Comparison of ENCODE assay signal across 15 mouse cellular contexts in genomic region chr2:73538590-73538989, GRCm38 (mm10). TPM values are rescaled to one million over a fixed set of nuclear protein-coding genes. Genes with fewer than 3 reads are reported as not detected.
"Had no signal": no experiment of that assay in that cellular context is flagged by ENCODE, and none has a peak within 500 bp of the region (broad histone marks: within the 10 kb centered on the region; RNA-seq: fewer than 3 reads in every experiment).

No protein-coding gene starts in this region.

- H3K9ac ChIP-seq: limb, embryonic 13.5 days; liver, embryonic 14.5 days; lung, embryonic 14.5 days; midbrain, embryonic 13.5 days had no signal

- H3K9me3 ChIP-seq: limb, embryonic 13.5 days; midbrain, embryonic 13.5 days had no signal

- H3K27ac ChIP-seq: limb, embryonic 13.5 days; liver, embryonic 14.5 days; midbrain, embryonic 13.5 days had no signal

- ATAC-seq: intestine, embryonic 16.5 days; midbrain, embryonic 13.5 days had no signal

- DNase-seq: kidney, adult 8-10 months; kidney, postnatal 25 days; layer of hippocampus, adult 9-11 months; layer of hippocampus, postnatal 36 days; lung, embryonic 14.5 days; right cerebral cortex, postnatal 14 days; thymus, adult 2 months; thymus, postnatal 25 days had no signal

- H3K36me3 ChIP-seq: limb, embryonic 13.5 days; midbrain, embryonic 13.5 days had no signal

- H3K27me3 ChIP-seq: limb, embryonic 13.5 days; midbrain, embryonic 13.5 days had no signal

- H3K4me2 ChIP-seq: limb, embryonic 13.5 days; lung, embryonic 14.5 days; midbrain, embryonic 13.5 days had no signal

- H3K4me3 ChIP-seq: limb, embryonic 13.5 days; midbrain, embryonic 13.5 days had no signal

RNA-seq across cellular contexts. Expression of gene Chrna1, which starts 41.5 kb away (rescaled TPM):
- total RNA-seq: liver, adult 2 months had no signal
- polyA plus RNA-seq: liver, adult 2 months; spleen, adult 2 months; urinary bladder, adult 2 months had no signal
